Mouse (Mus musculus) T-helper 17 cell (primary cell): Measurements from ENCODE around the gene 9330182L06Rik.

ENCODE experiments used
- in situ Hi-C, 2 experiments: fragments of 300-600 bp; cut with MboI, MseI; formaldehyde crosslinking; loops; 1 replicate in 1 of 2; 2 replicates in 1 of 2; pipeline ENCODE4 v1.15.1; 2025; ENCODE audit warnings: high pct_unique_total_duplicates in 2 of 2

The 9330182L06Rik gene

GRCm38 (mm10) chr5:9511027-9511426 is 245.1 kb downstream of the 9330182L06Rik start:
- in situ Hi-C loops: no loop called here

- in situ Hi-C loops: no loop called here
These were observed 259.6 kb downstream of the 9330182L06Rik start for GRCm38 (mm10) chr5:9525507-9525906.
